ENCODE assay signal across 42 mouse cellular contexts in genomic region chr16:88602464-88602863, GRCm38 (mm10). TPM values are rescaled to one million over a fixed set of nuclear protein-coding genes. Genes with fewer than 3 reads are reported as not detected.
"Had no signal": no experiment of that assay in that cellular context is flagged by ENCODE, and none has a peak within 500 bp of the region (broad histone marks: within the 10 kb centered on the region; RNA-seq: fewer than 3 reads in every experiment).

No protein-coding gene starts in this region.

- ATAC-seq: hindbrain, postnatal 0 days; intestine, embryonic 16.5 days had no signal

- DNase-seq: gastrocnemius, postnatal 14 days; gastrocnemius, postnatal 36 days; heart, adult 11 months; heart, adult 2 months; heart, postnatal 14 days; heart, postnatal 36 days; kidney, adult 11 months; kidney, adult 2 months; kidney, adult 9 months; kidney, postnatal 14 days; kidney, postnatal 36 days; layer of hippocampus, adult 9-11 months; layer of hippocampus, postnatal 36 days; left cerebral cortex, postnatal 4 days; liver had no signal

- H3K9ac ChIP-seq: heart, embryonic 13.5 days; heart, embryonic 15.5 days; hindbrain, embryonic 13.5 days; hindbrain, embryonic 15.5 days; kidney, embryonic 15.5 days; limb, embryonic 12.5 days had no signal

- H3K4me1 ChIP-seq: heart, embryonic 13.5 days; heart, embryonic 15.5 days; hindbrain, embryonic 13.5 days; hindbrain, embryonic 15.5 days had no signal

- H3K27me3 ChIP-seq: heart, embryonic 13.5 days; heart, embryonic 15.5 days; hindbrain, embryonic 13.5 days; hindbrain, embryonic 15.5 days had no signal

- H3K4me3 ChIP-seq: heart, adult 2 months; heart, embryonic 13.5 days; heart, embryonic 15.5 days; hindbrain, embryonic 13.5 days; hindbrain, embryonic 15.5 days; kidney, embryonic 15.5 days; limb, embryonic 12.5 days had no signal

- H3K9me3 ChIP-seq: heart, embryonic 13.5 days; heart, embryonic 15.5 days; hindbrain, embryonic 13.5 days; hindbrain, embryonic 15.5 days; kidney, embryonic 15.5 days; limb, embryonic 12.5 days had no signal

- H3K27ac ChIP-seq: heart, adult 2 months; heart, embryonic 13.5 days; heart, embryonic 15.5 days; hindbrain, embryonic 13.5 days; hindbrain, embryonic 15.5 days; hindbrain, postnatal 0 days; kidney, embryonic 15.5 days; kidney, postnatal 0 days; limb, embryonic 12.5 days had no signal

- H3K4me2 ChIP-seq: heart, embryonic 11.5 days; heart, embryonic 13.5 days; heart, embryonic 15.5 days; hindbrain, embryonic 13.5 days; hindbrain, embryonic 15.5 days; kidney, embryonic 15.5 days; limb, embryonic 12.5 days; liver, embryonic 11.5 days had no signal

- H3K36me3 ChIP-seq: heart, embryonic 13.5 days; heart, embryonic 15.5 days; hindbrain, embryonic 13.5 days; hindbrain, embryonic 15.5 days; kidney, embryonic 15.5 days; limb, embryonic 12.5 days had no signal

RNA-seq across cellular contexts. Expression of gene Krtap24-1, which starts 9.6 kb away (rescaled TPM):
- total RNA-seq: gastrocnemius, adult 18-20 months; gastrocnemius, adult 8-10 months; gastrocnemius, postnatal 14 days; gastrocnemius, postnatal 36 days; heart, adult 2 months; heart, postnatal 14 days; heart, postnatal 36 days; hematopoietic stem cell, adult 5-6 weeks; hindbrain, postnatal 0 days; layer of hippocampus, adult 18-20 months; layer of hippocampus, adult 8-10 months; layer of hippocampus, postnatal 14 days; layer of hippocampus, postnatal 36 days; left cerebral cortex, adult 18-20 months; left cerebral cortex, adult 8-10 months; left cerebral cortex, postnatal 10 days; left cerebral cortex, postnatal 25 days; left cerebral cortex, postnatal 4 days had no signal
- polyA plus RNA-seq: gonadal fat pad, adult 2 months; heart, adult 2 months; heart, embryonic 11.5 days; heart, embryonic 13.5 days; heart, embryonic 15.5 days; heart, postnatal 0 days; hindbrain, embryonic 11.5 days; hindbrain, embryonic 13.5 days; hindbrain, embryonic 15.5 days; hindbrain, postnatal 0 days; intestine, embryonic 14.5 days; intestine, embryonic 16.5 days; kidney, adult 2 months; kidney, embryonic 15.5 days; kidney, postnatal 0 days; large intestine, adult 2 months; limb, embryonic 12.5 days; limb, embryonic 14.5 days; liver, embryonic 11.5 days had no signal

RNA-seq across cellular contexts. Expression of gene 2310079G19Rik, which starts 25.0 kb away (rescaled TPM):
- total RNA-seq: gastrocnemius, adult 18-20 months; gastrocnemius, postnatal 14 days; heart, adult 2 months; heart, postnatal 14 days; heart, postnatal 36 days; hematopoietic stem cell, adult 5-6 weeks; hindbrain, postnatal 0 days; layer of hippocampus, adult 18-20 months; layer of hippocampus, adult 8-10 months; layer of hippocampus, postnatal 14 days; layer of hippocampus, postnatal 36 days; left cerebral cortex, adult 18-20 months; left cerebral cortex, adult 8-10 months; left cerebral cortex, postnatal 10 days; left cerebral cortex, postnatal 25 days; left cerebral cortex, postnatal 4 days had no signal
- polyA plus RNA-seq: gonadal fat pad, adult 2 months; heart, adult 2 months; heart, embryonic 11.5 days; heart, embryonic 13.5 days; heart, embryonic 15.5 days; heart, postnatal 0 days; hindbrain, embryonic 11.5 days; hindbrain, embryonic 13.5 days; hindbrain, embryonic 15.5 days; hindbrain, postnatal 0 days; intestine, embryonic 14.5 days; intestine, embryonic 16.5 days; kidney, adult 2 months; kidney, embryonic 15.5 days; kidney, postnatal 0 days; large intestine, adult 2 months; limb, embryonic 12.5 days; limb, embryonic 14.5 days; liver, embryonic 11.5 days had no signal

RNA-seq across cellular contexts. Expression of gene Cldn8, which starts 39.5 kb away (rescaled TPM):
- total RNA-seq: gastrocnemius, adult 18-20 months; gastrocnemius, adult 8-10 months; gastrocnemius, postnatal 14 days; gastrocnemius, postnatal 36 days; heart, adult 2 months; heart, postnatal 14 days; heart, postnatal 36 days; hematopoietic stem cell, adult 5-6 weeks; hindbrain, postnatal 0 days; layer of hippocampus, adult 18-20 months; layer of hippocampus, adult 8-10 months; layer of hippocampus, postnatal 14 days; layer of hippocampus, postnatal 36 days; left cerebral cortex, adult 18-20 months; left cerebral cortex, adult 8-10 months; left cerebral cortex, postnatal 10 days; left cerebral cortex, postnatal 25 days had no signal
- polyA plus RNA-seq: heart, embryonic 11.5 days; heart, postnatal 0 days; hindbrain, embryonic 13.5 days; hindbrain, embryonic 15.5 days; hindbrain, postnatal 0 days had no signal

RNA-seq across cellular contexts. Expression of gene Krtap26-1, which starts 45.1 kb away (rescaled TPM):
- total RNA-seq: gastrocnemius, adult 18-20 months; gastrocnemius, adult 8-10 months; gastrocnemius, postnatal 14 days; gastrocnemius, postnatal 36 days; heart, adult 2 months; heart, postnatal 14 days; heart, postnatal 36 days; hematopoietic stem cell, adult 5-6 weeks; hindbrain, postnatal 0 days; layer of hippocampus, adult 18-20 months; layer of hippocampus, adult 8-10 months; layer of hippocampus, postnatal 14 days; layer of hippocampus, postnatal 36 days; left cerebral cortex, adult 18-20 months; left cerebral cortex, adult 8-10 months; left cerebral cortex, postnatal 10 days; left cerebral cortex, postnatal 25 days; left cerebral cortex, postnatal 4 days had no signal
- polyA plus RNA-seq: gonadal fat pad, adult 2 months; heart, adult 2 months; heart, embryonic 11.5 days; heart, embryonic 13.5 days; heart, embryonic 15.5 days; heart, postnatal 0 days; hindbrain, embryonic 11.5 days; hindbrain, embryonic 13.5 days; hindbrain, embryonic 15.5 days; hindbrain, postnatal 0 days; intestine, embryonic 14.5 days; intestine, embryonic 16.5 days; kidney, adult 2 months; kidney, embryonic 15.5 days; kidney, postnatal 0 days; large intestine, adult 2 months; limb, embryonic 12.5 days; limb, embryonic 14.5 days; liver, embryonic 11.5 days had no signal
